Mouse (Mus musculus): Measurements from ENCODE around the gene Csnk1g2.
"Not testable (repeated sequence)": the region's sequence is repeated elsewhere in the genome, so short reads cannot be mapped to it uniquely, and the experiment has no call there.

Csnk1g2 gene

GRCm38 (mm10) chr10:80623457-80624191, 986 bp downstream of the Csnk1g2 start:
- DNase-seq: peak; percentile 81

GRCm38 (mm10) chr10:80625764-80626163, 3.1 kb downstream of the Csnk1g2 start:
- DNase-seq: no peak

- DNase-seq: peak; percentile 70
Observed at GRCm38 (mm10) chr10:80627685-80628084, 5.0 kb downstream of the Csnk1g2 start.

- DNase-seq: no peak
Observed at GRCm38 (mm10) chr10:80628925-80629324, 6.3 kb downstream of the Csnk1g2 start.

- peak; percentile 58 for DNase-seq
Observed at GRCm38 (mm10) chr10:80635345-80635744, 12.7 kb downstream of the Csnk1g2 start.

GRCm38 (mm10) chr10:80646936-80647335, 24.3 kb downstream of the Csnk1g2 start:
- DNase-seq: no peak

GRCm38 (mm10) chr10:80649910-80650309, 27.3 kb downstream of the Csnk1g2 start:
- DNase-seq: not testable (repeated sequence)

- DNase-seq: no peak
Observed at GRCm38 (mm10) chr10:80650392-80650791, 27.8 kb downstream of the Csnk1g2 start.

- DNase-seq: no peak
Observed at GRCm38 (mm10) chr10:80653156-80653720, 30.6 kb downstream of the Csnk1g2 start.

- DNase-seq: no peak
Observed at GRCm38 (mm10) chr10:80654866-80655265, 32.2 kb downstream of the Csnk1g2 start.

GRCm38 (mm10) chr10:80655406-80656129, 32.9 kb downstream of the Csnk1g2 start:
- no peak for DNase-seq

GRCm38 (mm10) chr10:80656130-80656862, 33.7 kb downstream of the Csnk1g2 start:
- DNase-seq: peak; percentile 98

- peak; percentile 49 for DNase-seq
Observed at GRCm38 (mm10) chr10:80656863-80657623, 34.4 kb downstream of the Csnk1g2 start, which contains the start of gene Btbd2. Gene Btbd2, minus strand, starts transcription at chr10:80657071.

GRCm38 (mm10) chr10:80658194-80658840, 35.7 kb downstream of the Csnk1g2 start:
- DNase-seq: no peak

- DNase-seq: no peak
Observed at GRCm38 (mm10) chr10:80658841-80659202, 36.2 kb downstream of the Csnk1g2 start.

- DNase-seq: peak; percentile 83
Observed at GRCm38 (mm10) chr10:80659213-80659612, 36.6 kb downstream of the Csnk1g2 start.

GRCm38 (mm10) chr10:80661149-80661548, 38.5 kb downstream of the Csnk1g2 start:
- peak; percentile 75 for DNase-seq

- DNase-seq: no peak
Observed at GRCm38 (mm10) chr10:80663485-80664196, 41.0 kb downstream of the Csnk1g2 start.

GRCm38 (mm10) chr10:80664197-80665015, 41.8 kb downstream of the Csnk1g2 start:
- peak; percentile 95 for DNase-seq

GRCm38 (mm10) chr10:80665016-80665380, 42.4 kb downstream of the Csnk1g2 start:
- DNase-seq: peak; percentile 87

All from kidney, postnatal 14 days (tissue).